Mouse (Mus musculus) adrenal gland, postnatal 36 days (tissue): ENCODE data around the gene Sv2a. TPM values are rescaled to one million over a fixed set of nuclear protein-coding genes. Genes with fewer than 3 reads are reported as not detected.

Experiments
- microRNA-seq: library from miRNA; unstranded; fragments of <30 nt; microRNA quantifications from one replicate; pipeline ENCODE4 v1.2.0, GENCODE M21; 2021
- total RNA-seq, 2 experiments: library from RNA; stranded (reverse); gene quantifications; 2 replicates each; pipeline ENCODE4 v1.2.3; 2021

The Sv2a gene
- total RNA-seq, 2 experiments from 2014 or later = 5.5 to 7.5 TPM

Small RNAs within 50 kb of the gene (microRNA-seq; reads per million reads assigned to microRNA genes)
- not detected for gene Gm44492
- gene Gm47311 = not detected

Other genes with a start within 250 kb of the Sv2a start
- 10 to 100 TPM; 18.5 to 29.8 TPM for gene Plekho1, start 185.2 kb upstream of the Sv2a start, total RNA-seq
- gene Vps45, start 122.7 kb upstream of the Sv2a start, total RNA-seq = 10 to 100 TPM; 30.6 to 34.7 TPM
- gene Otud7b, start 76.6 kb upstream of the Sv2a start, total RNA-seq = 10 to 100 TPM; 34.5 to 39.3 TPM
- 10 to 100 TPM; 15.6 to 31.5 TPM for gene Mtmr11, start 19.1 kb upstream of the Sv2a start, total RNA-seq
- 10 to 100 TPM; 53.6 to 57.9 TPM for gene Sf3b4, start 8.8 kb upstream of the Sv2a start, total RNA-seq
- gene Bola1, start 38.6 kb downstream of the Sv2a start, total RNA-seq = 10 to 100 TPM; 26.8 to 41.2 TPM
- 1 to 10 TPM; 7.1 to 8.0 TPM for gene Hist2h2ab, start 38.7 kb downstream of the Sv2a start, total RNA-seq
- gene Hist2h2ac, start 39.7 kb downstream of the Sv2a start, total RNA-seq = 10 to 100 TPM; 60.6 to 68.7 TPM
- gene Hist2h2be, start 40.0 kb downstream of the Sv2a start, total RNA-seq = 10 to 100 TPM; 16.3 to 17.9 TPM
- gene Hist2h3c2, start 58.0 kb downstream of the Sv2a start, total RNA-seq = 10 to 100 TPM; 23.8 to 30.2 TPM
- gene Hist2h2aa2, start 59.1 kb downstream of the Sv2a start, total RNA-seq = 100 to 1,000 TPM; 495 to 593 TPM
- 10 to 100 TPM in 1 of 2 experiments, 1 to 10 TPM in 1; 2.9 to 13.5 TPM for gene Hist2h2aa1, start 64.3 kb downstream of the Sv2a start, total RNA-seq
- gene Hist2h3c1, start 65.5 kb downstream of the Sv2a start, total RNA-seq = not detected
- 10 to 100 TPM; 25.0 to 26.7 TPM for gene Hist2h4, start 82.2 kb downstream of the Sv2a start, total RNA-seq
- gene Hist2h3b, start 87.5 kb downstream of the Sv2a start, total RNA-seq = 100 to 1,000 TPM in 1 of 2 experiments, 10 to 100 TPM in 1; 100.0 to 108 TPM
- gene Hist2h2bb, start 88.6 kb downstream of the Sv2a start, total RNA-seq = 100 to 1,000 TPM; 103 to 116 TPM
- 1 to 10 TPM; 1.7 to 1.9 TPM for gene Fcgr1, start 112.8 kb downstream of the Sv2a start, total RNA-seq